Mouse (Mus musculus) embryonic facial prominence, embryonic 12.5 days (tissue): ENCODE measurements around the gene Iqcf4. TPM values are rescaled to one million over a fixed set of nuclear protein-coding genes. Genes with fewer than 3 reads are reported as not detected.

ENCODE experiments used
- ATAC-seq: fragments of 200-750 bp; cut with Nextera tagmentation; 2 replicates; pipeline ENCODE4 v1.8.0; 2017; ENCODE audit not compliant: insufficient number of reproducible peaks, insufficient read depth, low FRiP score, low TSS enrichment
- H3K27ac ChIP-seq: fragments of 300-500 bp; sonication (generic); 2 replicates; pipeline ENCODE4 v1.5.1; 2016; ENCODE audit warnings: mild to moderate bottlenecking
- H3K27me3 ChIP-seq: fragments of 300-500 bp; sonication (generic); 2 replicates; pipeline ENCODE4 v1.6.1; 2016; ENCODE audit warnings: mild to moderate bottlenecking, moderate library complexity
- H3K36me3 ChIP-seq: fragments of 300-500 bp; sonication (generic); 2 replicates; pipeline ENCODE4 v1.6.1; 2016; ENCODE audit warnings: mild to moderate bottlenecking
- H3K4me1 ChIP-seq: fragments of 300-500 bp; sonication (generic); 2 replicates; pipeline ENCODE4 v1.6.1; 2016
- H3K4me2 ChIP-seq: fragments of 300-500 bp; sonication (generic); replicated peaks from 2 replicates; pipeline ENCODE4 v1.6.1; 2016; ENCODE audit warnings: mild to moderate bottlenecking, moderate library complexity
- H3K4me3 ChIP-seq: fragments of 300-500 bp; sonication (generic); 2 replicates; pipeline ENCODE4 v1.5.1; 2016; ENCODE audit warnings: mild to moderate bottlenecking
- H3K9ac ChIP-seq: fragments of 300-500 bp; sonication (generic); 2 replicates; pipeline ENCODE4 v1.6.1; 2016; ENCODE audit warnings: mild to moderate bottlenecking, moderate library complexity
- H3K9me3 ChIP-seq: fragments of 300-500 bp; sonication (generic); 2 replicates; pipeline ENCODE4 v1.6.1; 2016; ENCODE audit warnings: mild to moderate bottlenecking, moderate library complexity
- WGBS: fragments of 180-500 bp; shearing (Covaris S2); methylation state at CpG from one replicate; pipeline ENCODE4 v1.1.7; 2016; 5-methylcytosine and 5-hydroxymethylcytosine counted together
- polyA plus RNA-seq: library from polyadenylated mRNA; unstranded; fragments of >200 nt; fragmentation: Nextera tagmentation; extraction: Ambion mirVana; gene quantifications from 2 replicates; pipeline ENCODE4 v1.2.1, GENCODE M21; 2016

The Iqcf4 gene
- polyA plus RNA-seq, 1 experiment from 2014 or later = not detected

DNA sequence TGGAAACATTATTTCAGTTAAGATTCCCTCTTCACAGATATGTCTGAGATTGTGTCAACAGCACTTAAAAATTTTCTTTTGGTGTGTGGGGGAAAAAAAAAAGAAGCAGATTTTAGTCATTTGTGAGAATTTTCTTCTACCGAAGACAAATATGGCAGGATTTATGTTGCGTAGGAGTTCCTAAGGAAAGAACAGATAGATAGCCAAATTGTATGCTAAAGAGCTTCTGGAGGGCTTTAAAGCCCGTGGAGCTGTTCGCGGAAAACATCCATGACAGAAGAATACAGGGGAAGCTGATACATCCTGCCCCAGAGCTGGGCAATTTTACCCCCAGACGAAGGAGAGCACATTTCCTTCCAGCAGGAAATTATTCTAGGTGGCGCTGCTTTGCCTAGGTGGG lies 9.2 kb upstream of the Iqcf4 start:
- 77% methylated on average over 7 of the region's 7 CpGs for WGBS
- ATAC-seq = no peak
- H3K36me3 ChIP-seq = no peaks in the 10 kb centered on the region
- no peak overlapping the region for H3K4me2 ChIP-seq
- no peaks in the 10 kb centered on the region for H3K9me3 ChIP-seq
- H3K9ac ChIP-seq = no peak overlapping the region
- no peaks in the 10 kb centered on the region for H3K4me1 ChIP-seq
- no peak overlapping the region for H3K27ac ChIP-seq
- H3K27me3 ChIP-seq = no peaks in the 10 kb centered on the region
- no peak overlapping the region for H3K4me3 ChIP-seq

GRCm38 (mm10) chr9:106576112-106576511 lies 5.3 kb upstream of the Iqcf4 start:
- H3K9me3 ChIP-seq = no peaks in the 10 kb centered on the region
- no peak overlapping the region for H3K27ac ChIP-seq
- no peaks in the 10 kb centered on the region for H3K4me1 ChIP-seq
- ATAC-seq = no peak
- H3K4me2 ChIP-seq = no peak overlapping the region
- H3K9ac ChIP-seq = no peak overlapping the region
- no peaks in the 10 kb centered on the region for H3K27me3 ChIP-seq
- WGBS = 84% methylated on average over 2 of the region's 2 CpGs
- H3K4me3 ChIP-seq = no peak overlapping the region
- H3K36me3 ChIP-seq = no peaks in the 10 kb centered on the region

DNA sequence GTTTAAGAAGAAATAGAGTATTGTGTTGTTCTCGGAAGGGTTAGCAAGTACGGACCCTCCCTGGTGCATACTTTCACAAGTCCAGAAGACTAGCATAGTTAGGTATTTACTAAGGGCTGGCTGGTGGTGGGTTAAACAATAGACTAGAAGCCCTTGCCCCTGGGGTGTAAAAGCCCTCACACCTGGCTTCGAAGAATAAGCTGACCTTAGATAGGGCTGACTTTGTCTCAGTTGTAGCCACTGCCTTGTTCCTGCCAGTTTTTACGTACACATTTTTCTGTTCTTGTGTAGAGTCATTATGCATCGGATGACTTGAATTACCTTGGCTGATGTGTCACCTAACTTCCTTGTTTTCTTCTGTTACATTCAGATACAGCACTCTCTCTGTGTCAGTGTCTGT lies 2.6 kb upstream of the Iqcf4 start:
- no peak overlapping the region for H3K4me3 ChIP-seq
- no peak overlapping the region for H3K27ac ChIP-seq
- no peaks in the 10 kb centered on the region for H3K27me3 ChIP-seq
- H3K4me2 ChIP-seq = no peak overlapping the region
- no peak for ATAC-seq
- WGBS = 87% methylated on average over 5 of the region's 5 CpGs
- H3K9me3 ChIP-seq = no peaks in the 10 kb centered on the region
- no peak overlapping the region for H3K9ac ChIP-seq
- no peaks in the 10 kb centered on the region for H3K4me1 ChIP-seq
- no peaks in the 10 kb centered on the region for H3K36me3 ChIP-seq

DNA sequence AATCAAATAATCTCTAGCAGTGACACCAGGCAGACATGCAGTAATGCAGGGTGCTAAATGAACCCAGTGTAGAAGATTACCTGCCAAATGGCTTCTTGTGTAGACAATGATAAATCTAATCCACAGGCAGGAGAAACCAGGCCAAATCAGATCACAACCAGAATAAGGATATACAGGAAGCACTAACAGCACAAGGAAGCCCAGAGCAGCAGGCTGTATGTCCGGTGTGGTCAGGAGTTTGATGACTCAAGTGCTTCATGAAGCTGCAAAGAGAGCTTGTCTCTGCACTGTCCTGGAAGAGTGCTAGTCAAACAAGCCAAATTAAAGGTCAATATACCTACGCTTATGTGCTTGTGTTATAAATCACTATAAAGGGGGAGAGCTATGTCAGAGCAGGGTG lies 1.4 kb upstream of the Iqcf4 start:
- ATAC-seq = no peak
- Histone ChIP-seq H3K36me3 (no peaks in the 10 kb centered on the region), H3K4me1 (no peaks in the 10 kb centered on the region), H3K4me2 (no peak overlapping the region), H3K9ac (no peak overlapping the region), H3K4me3 (no peak overlapping the region), H3K27me3 (no peaks in the 10 kb centered on the region), H3K9me3 (no peaks in the 10 kb centered on the region), H3K27ac (no peak overlapping the region)
- WGBS = 84% methylated on average over 2 of the region's 2 CpGs

DNA sequence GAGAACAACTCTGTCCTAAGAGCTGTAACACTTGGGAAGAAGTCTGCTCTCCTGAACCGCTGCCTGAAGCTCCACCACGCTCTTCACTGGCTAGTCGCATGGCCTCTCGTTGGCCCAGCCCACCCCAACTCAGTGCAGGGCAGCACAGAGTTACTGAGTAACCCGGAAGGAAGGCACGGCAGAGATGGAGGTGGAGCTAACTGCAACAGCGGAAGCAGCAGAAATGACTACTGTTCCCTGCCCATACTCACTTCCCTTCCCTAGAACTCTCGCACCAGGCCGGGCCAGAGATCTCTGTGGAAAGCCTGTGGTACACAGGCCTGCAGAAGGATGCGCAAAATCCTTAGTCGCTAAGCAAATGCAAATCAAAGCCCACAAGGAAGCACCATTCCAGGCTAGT lies 4.4 kb downstream of the Iqcf4 start:
- no peaks in the 10 kb centered on the region for H3K36me3 ChIP-seq
- H3K27me3 ChIP-seq = no peaks in the 10 kb centered on the region
- no peak for ATAC-seq
- no peaks in the 10 kb centered on the region for H3K4me1 ChIP-seq
- no peak overlapping the region for H3K4me2 ChIP-seq
- H3K4me3 ChIP-seq = no peak overlapping the region
- no peak overlapping the region for H3K27ac ChIP-seq
- no peaks in the 10 kb centered on the region for H3K9me3 ChIP-seq
- WGBS = 67% methylated on average over 11 of the region's 11 CpGs
- no peak overlapping the region for H3K9ac ChIP-seq

DNA sequence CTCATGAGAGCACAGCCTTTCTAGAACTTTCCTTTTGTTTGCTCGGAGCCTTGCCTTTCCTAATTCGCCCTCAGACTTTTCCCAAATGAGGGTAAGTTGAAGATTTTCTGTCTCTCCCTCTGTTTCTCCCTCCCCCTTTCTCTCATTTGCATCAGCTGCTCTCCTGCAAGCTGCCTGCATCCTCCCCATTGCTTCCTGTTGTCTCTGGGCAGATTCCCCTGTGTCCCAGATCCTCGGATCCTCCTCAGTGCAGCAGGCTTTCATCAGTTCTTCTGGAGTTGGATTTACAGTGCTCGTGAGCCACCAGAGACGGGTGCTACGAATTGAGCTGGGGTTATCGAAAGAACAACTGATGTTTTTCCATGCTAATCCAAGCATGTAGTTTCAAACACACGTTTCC lies 6.8 kb downstream of the Iqcf4 start:
- H3K27me3 ChIP-seq = no peaks in the 10 kb centered on the region
- 74% methylated on average over 8 of the region's 8 CpGs for WGBS
- H3K36me3 ChIP-seq = no peaks in the 10 kb centered on the region
- no peaks in the 10 kb centered on the region for H3K9me3 ChIP-seq
- no peak overlapping the region for H3K4me2 ChIP-seq
- H3K9ac ChIP-seq = no peak overlapping the region
- no peak overlapping the region for H3K4me3 ChIP-seq
- H3K27ac ChIP-seq = no peak overlapping the region
- H3K4me1 ChIP-seq = no peaks in the 10 kb centered on the region
- ATAC-seq = no peak

DNA sequence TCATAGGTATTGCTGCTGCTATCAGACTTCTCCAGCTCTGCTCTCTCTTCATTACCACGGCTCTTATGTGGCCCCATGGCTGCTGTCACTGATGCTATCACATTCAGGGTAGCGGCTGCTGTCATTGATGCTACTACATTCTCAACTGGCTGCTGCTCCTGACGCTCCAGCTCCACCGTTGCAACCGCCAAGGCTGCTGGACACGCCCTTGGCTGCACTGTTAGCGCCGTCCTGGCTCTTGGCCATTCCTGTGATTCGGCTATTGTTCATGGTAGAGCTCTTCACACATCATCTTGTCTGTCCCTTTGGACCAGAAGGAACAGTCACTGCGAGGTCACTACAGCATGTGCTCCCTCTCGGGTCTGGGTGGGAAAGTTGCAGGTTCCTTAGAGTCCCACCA lies 8.5 kb downstream of the Iqcf4 start:
- H3K4me3 ChIP-seq = no peak overlapping the region
- no peaks in the 10 kb centered on the region for H3K9me3 ChIP-seq
- ATAC-seq = no peak
- no peaks in the 10 kb centered on the region for H3K36me3 ChIP-seq
- H3K4me2 ChIP-seq = no peak overlapping the region
- H3K9ac ChIP-seq = no peak overlapping the region
- H3K27me3 ChIP-seq = no peaks in the 10 kb centered on the region
- 89% methylated on average over 11 of the region's 11 CpGs for WGBS
- H3K4me1 ChIP-seq = no peaks in the 10 kb centered on the region
- no peak overlapping the region for H3K27ac ChIP-seq

DNA sequence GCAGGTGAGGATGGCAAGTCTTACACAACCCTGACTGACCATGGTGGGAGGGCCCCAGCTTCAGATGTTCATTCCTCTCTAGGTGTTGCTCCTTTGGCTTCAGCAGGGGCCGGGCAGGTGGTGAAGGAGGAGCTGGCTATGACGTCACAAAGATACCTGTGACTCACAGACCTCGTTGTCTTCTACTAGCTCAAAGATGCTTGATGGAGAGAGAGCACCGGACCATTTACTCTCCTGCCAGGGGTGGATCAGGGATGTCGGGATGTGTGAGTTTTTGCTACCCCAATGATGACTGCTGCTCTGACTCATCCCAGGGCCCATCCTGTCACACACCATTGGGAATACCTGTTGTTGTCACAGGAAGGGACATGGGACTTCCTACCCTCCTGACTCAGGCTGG lies 9.3 kb downstream of the Iqcf4 start, which contains the start of gene Iqcf3:
Iqcf3 (minus strand) TSS at position 101 of the 400 bp plus-strand sequence.
- Histone ChIP-seq H3K27me3 (no peaks in the 10 kb centered on the region), H3K4me3 (no peak within 1 kb of the TSS), H3K9ac (no peak within 1 kb of the TSS), H3K27ac (no peak within 1 kb of the TSS), H3K36me3 (no peaks in the 10 kb centered on the region), H3K9me3 (no peaks in the 10 kb centered on the region), H3K4me1 (no peaks in the 10 kb centered on the region), H3K4me2 (no peak within 1 kb of the TSS)
- ATAC-seq = no peak
- WGBS = 86% methylated on average over 5 of the region's 5 CpGs

GRCm38 (mm10) chr9:106534975-106535374 lies 35.8 kb downstream of the Iqcf4 start:
- Histone ChIP-seq H3K4me1 (no peaks in the 10 kb centered on the region), H3K4me2 (no peak overlapping the region), H3K4me3 (no peak overlapping the region), H3K27ac (no peak overlapping the region), H3K9me3 (no peaks in the 10 kb centered on the region), H3K36me3 (no peaks in the 10 kb centered on the region), H3K27me3 (no peaks in the 10 kb centered on the region), H3K9ac (no peak overlapping the region)
- WGBS = 87% methylated on average over 11 of the region's 11 CpGs
- ATAC-seq = no peak

- Histone ChIP-seq H3K27me3 (no peaks in the 10 kb centered on the region), H3K4me3 (no peak overlapping the region), H3K4me1 (no peaks in the 10 kb centered on the region), H3K36me3 (no peaks in the 10 kb centered on the region), H3K9ac (no peak overlapping the region), H3K9me3 (no peaks in the 10 kb centered on the region), H3K27ac (no peak overlapping the region), H3K4me2 (no peak overlapping the region)
- 88% methylated on average over 7 of the region's 7 CpGs for WGBS
- ATAC-seq = no peak
Measured at GRCm38 (mm10) chr9:106534296-106534695, 36.5 kb downstream of the Iqcf4 start.

- WGBS = 34% methylated on average over 3 of the region's 3 CpGs
- no peak for ATAC-seq
- H3K36me3 ChIP-seq = no peaks in the 10 kb centered on the region
- no peak overlapping the region for H3K27ac ChIP-seq
- no peaks in the 10 kb centered on the region for H3K27me3 ChIP-seq
- no peaks in the 10 kb centered on the region for H3K4me1 ChIP-seq
- H3K4me2 ChIP-seq = no peak overlapping the region
- H3K9ac ChIP-seq = no peak overlapping the region
- H3K4me3 ChIP-seq = no peak overlapping the region
- no peaks in the 10 kb centered on the region for H3K9me3 ChIP-seq
Measured at GRCm38 (mm10) chr9:106531833-106532232, 39.0 kb downstream of the Iqcf4 start.

DNA sequence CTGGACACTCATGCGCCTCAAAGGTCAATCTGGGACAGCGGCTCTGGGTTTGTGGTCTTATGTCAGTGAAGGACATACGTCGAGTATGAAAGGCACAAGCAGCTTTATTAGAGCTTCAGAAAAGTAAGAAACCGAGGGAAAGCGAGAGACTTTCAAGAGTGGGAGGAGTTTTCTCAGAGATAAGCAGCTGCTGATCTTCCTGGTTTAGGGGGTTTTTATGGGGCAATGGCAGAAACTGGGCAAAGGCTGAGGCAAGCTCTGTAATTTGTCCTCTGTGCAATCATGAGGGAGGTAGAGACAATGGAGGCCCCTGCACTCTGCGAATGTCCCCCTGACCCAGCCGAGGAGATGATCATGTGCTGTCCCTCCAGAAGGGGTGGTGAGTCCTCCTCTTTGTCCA lies 50.9 kb downstream of the Iqcf4 start:
- no peak overlapping the region for H3K4me3 ChIP-seq
- no peaks in the 10 kb centered on the region for H3K9me3 ChIP-seq
- ATAC-seq = no peak
- H3K4me1 ChIP-seq = no peaks in the 10 kb centered on the region
- 81% methylated on average over 8 of the region's 8 CpGs for WGBS
- no peaks in the 10 kb centered on the region for H3K36me3 ChIP-seq
- no peaks in the 10 kb centered on the region for H3K27me3 ChIP-seq
- H3K4me2 ChIP-seq = no peak overlapping the region
- H3K9ac ChIP-seq = no peak overlapping the region
- H3K27ac ChIP-seq = no peak overlapping the region

- 45% methylated on average over 2 of the region's 2 CpGs for WGBS
- ATAC-seq = no peak
Measured at GRCm38 (mm10) chr9:106519433-106519832, 51.4 kb downstream of the Iqcf4 start.

More at GRCm38 (mm10) chr9:106519433-106519832, 51.4 kb downstream of the Iqcf4 start:
- no peak overlapping the region for H3K27ac ChIP-seq
- no peaks in the 10 kb centered on the region for H3K36me3 ChIP-seq
- no peak overlapping the region for H3K4me3 ChIP-seq
- H3K27me3 ChIP-seq = no peaks in the 10 kb centered on the region
- no peaks in the 10 kb centered on the region for H3K9me3 ChIP-seq
- H3K9ac ChIP-seq = no peak overlapping the region
- H3K4me1 ChIP-seq = no peaks in the 10 kb centered on the region
- no peak overlapping the region for H3K4me2 ChIP-seq
